Mouse (Mus musculus): Measurements from ENCODE around the gene Tmem258. TPM values are rescaled to one million over a fixed set of nuclear protein-coding genes. Genes with fewer than 3 reads are reported as not detected.

The Tmem258 gene
- polyA plus RNA-seq, 1 experiment from 2014 or later: 452 TPM

DNA sequence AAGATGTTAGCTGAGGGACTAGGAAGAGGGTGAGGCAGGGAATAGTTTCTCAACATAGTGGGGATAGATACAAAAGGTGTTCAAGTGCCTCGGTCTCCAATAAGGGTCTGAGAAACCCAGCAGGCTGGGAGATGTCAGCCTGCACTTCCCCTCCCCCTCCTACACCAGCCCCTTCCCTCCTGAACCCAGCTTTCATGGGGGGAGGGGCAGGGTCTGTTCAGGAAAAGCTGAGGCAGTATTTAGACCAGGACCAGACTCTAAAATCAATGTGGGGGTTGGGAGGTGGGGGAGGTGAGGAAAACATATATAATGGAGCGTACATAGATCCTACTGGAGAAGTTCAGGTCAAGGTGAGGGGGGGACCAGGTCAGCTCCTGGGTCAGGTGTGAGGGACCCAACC lies 35.6 kb downstream of the Tmem258 start:
- Histone ChIP-seq H3K9ac (ENCODE audit: low read length) (peak overlapping the region; percentile 81), H3K4me3 (replicated peaks; ENCODE audit: low read length) (peak overlapping the region; percentile 64), H3K4me1 (ENCODE audit: control insufficient read depth, insufficient read depth, low read length) (peaks cover 4% of the 10 kb centered on the region; the same call in 1 of the 2 replicates), H3K36me3 (ENCODE audit: control insufficient read depth, insufficient read depth, low read length) (no peaks in the 10 kb centered on the region), H3K27ac (ENCODE audit: low read length) (peak overlapping the region; percentile 6; the same call in 1 of the 2 replicates), H3K4me2 (ENCODE audit: low read depth, low read length) (peak overlapping the region; percentile 91), H3K9me3 (replicated peaks; ENCODE audit: control insufficient read depth, low read length) (no peaks in the 10 kb centered on the region), H3K27me3 (ENCODE audit: control insufficient read depth, insufficient read depth, low read length) (no peaks in the 10 kb centered on the region)
- WGBS: 34% methylated on average over 2 of the region's 2 CpGs
- no peak for ATAC-seq (ENCODE audit: insufficient read depth, low FRiP score)

GRCm38 (mm10) chr19:10239975-10240653 lies 36.3 kb downstream of the Tmem258 start:
- 2% methylated on average over 26 of the region's 26 CpGs for WGBS
- peak overlapping the region; percentile 81 for H3K9ac ChIP-seq (ENCODE audit: low read length)
- H3K27ac ChIP-seq (ENCODE audit: low read length): peak overlapping the region; percentile 6
- no peaks in the 10 kb centered on the region for H3K9me3 ChIP-seq (replicated peaks; ENCODE audit: control insufficient read depth, low read length)
- no peaks in the 10 kb centered on the region for H3K36me3 ChIP-seq (ENCODE audit: control insufficient read depth, insufficient read depth, low read length)
- peaks cover 4% of the 10 kb centered on the region; the same call in 1 of the 2 replicates for H3K4me1 ChIP-seq (ENCODE audit: control insufficient read depth, insufficient read depth, low read length)
- no peak for ATAC-seq (ENCODE audit: insufficient read depth, low FRiP score)
- H3K4me2 ChIP-seq (ENCODE audit: low read depth, low read length): peak overlapping the region; percentile 91
- H3K27me3 ChIP-seq (ENCODE audit: control insufficient read depth, insufficient read depth, low read length): no peaks in the 10 kb centered on the region
- H3K4me3 ChIP-seq (replicated peaks; ENCODE audit: low read length): peak overlapping the region; percentile 64

DNA sequence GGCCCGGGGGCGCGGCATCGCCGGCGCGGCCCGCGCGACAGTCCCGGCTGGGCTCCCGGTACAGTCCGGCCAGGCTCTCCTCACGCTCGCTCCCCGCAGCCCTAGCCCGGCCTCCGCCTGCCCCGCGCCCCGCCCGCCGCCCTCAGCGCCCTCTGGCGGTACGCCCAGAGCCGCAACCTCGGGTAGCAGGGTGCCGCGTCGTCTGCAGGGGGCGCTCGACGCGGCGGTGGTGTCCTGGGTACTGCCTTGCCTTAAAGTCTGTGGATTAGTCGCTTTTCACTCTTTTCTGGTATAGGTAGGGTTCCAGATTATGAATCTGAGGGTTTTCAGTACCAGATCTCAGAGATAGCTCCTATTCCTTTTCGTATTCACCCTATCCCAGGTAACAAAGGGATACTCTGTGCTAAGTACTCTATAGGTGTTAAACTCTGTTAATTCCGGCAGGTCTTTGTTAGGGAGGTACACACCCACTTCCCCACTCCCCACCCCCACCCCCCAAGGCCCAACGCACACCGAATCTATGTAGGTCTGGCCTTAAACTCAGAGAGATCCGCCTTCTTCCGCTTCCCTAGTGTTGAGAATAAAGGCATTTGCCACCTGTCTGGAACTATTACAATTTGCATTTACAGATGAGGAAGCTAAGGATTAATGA lies 37.0 kb downstream of the Tmem258 start, which contains the start of gene Myrf:
Gene Myrf, minus strand, starts transcription at position 95 of the 652 bp plus-strand sequence.
- H3K27me3 ChIP-seq (ENCODE audit: control insufficient read depth, insufficient read depth, low read length): no peaks in the 10 kb centered on the region
- H3K9ac ChIP-seq (ENCODE audit: low read length): peak within 1 kb of the TSS; percentile 81
- H3K36me3 ChIP-seq (ENCODE audit: control insufficient read depth, insufficient read depth, low read length): no peaks in the 10 kb centered on the region
- peak within 1 kb of the TSS; percentile 64 for H3K4me3 ChIP-seq (replicated peaks; ENCODE audit: low read length)
- peak within 1 kb of the TSS; percentile 91 for H3K4me2 ChIP-seq (ENCODE audit: low read depth, low read length)
- no peaks in the 10 kb centered on the region for H3K9me3 ChIP-seq (replicated peaks; ENCODE audit: control insufficient read depth, low read length)
- peaks cover 4% of the 10 kb centered on the region; the same call in 1 of the 2 replicates for H3K4me1 ChIP-seq (ENCODE audit: control insufficient read depth, insufficient read depth, low read length)
- WGBS: 7% methylated on average over 43 of the region's 43 CpGs
- peak within 1 kb of the TSS; percentile 6 for H3K27ac ChIP-seq (ENCODE audit: low read length)
- peak; percentile 82 for ATAC-seq (ENCODE audit: insufficient read depth, low FRiP score)

DNA sequence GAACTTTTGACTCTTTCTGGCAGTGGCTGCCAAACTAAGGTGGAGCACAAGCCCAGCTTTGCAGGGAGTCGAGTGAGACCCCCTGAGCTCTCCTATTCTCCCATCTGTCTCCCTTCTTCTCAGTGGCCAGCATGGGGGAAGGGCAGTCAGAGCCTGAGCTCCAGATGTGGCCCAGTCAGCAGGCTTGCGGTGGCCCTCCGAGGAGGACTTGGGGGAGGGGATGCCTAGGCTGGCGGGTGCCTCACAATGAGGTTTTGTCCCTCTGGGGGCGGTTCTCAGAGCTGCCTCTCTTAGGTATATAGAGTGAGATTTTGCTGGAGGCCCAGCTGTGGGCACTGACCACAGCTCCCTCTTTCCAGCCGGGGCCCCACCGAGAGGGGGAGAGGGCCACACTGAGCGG lies 39.1 kb downstream of the Tmem258 start:
- peaks cover 10% of the 10 kb centered on the region for H3K4me1 ChIP-seq (ENCODE audit: control insufficient read depth, insufficient read depth, low read length)
- 15% methylated on average over 8 of the region's 8 CpGs for WGBS
- H3K27me3 ChIP-seq (ENCODE audit: control insufficient read depth, insufficient read depth, low read length): no peaks in the 10 kb centered on the region
- no peaks in the 10 kb centered on the region for H3K36me3 ChIP-seq (ENCODE audit: control insufficient read depth, insufficient read depth, low read length)
- H3K4me3 ChIP-seq (replicated peaks; ENCODE audit: low read length): no peak overlapping the region
- no peak overlapping the region for H3K27ac ChIP-seq (ENCODE audit: low read length)
- H3K9me3 ChIP-seq (replicated peaks; ENCODE audit: control insufficient read depth, low read length): no peaks in the 10 kb centered on the region
- no peak overlapping the region for H3K4me2 ChIP-seq (ENCODE audit: low read depth, low read length)
- H3K9ac ChIP-seq (ENCODE audit: low read length): no peak overlapping the region
- ATAC-seq (ENCODE audit: insufficient read depth, low FRiP score): no peak

DNA sequence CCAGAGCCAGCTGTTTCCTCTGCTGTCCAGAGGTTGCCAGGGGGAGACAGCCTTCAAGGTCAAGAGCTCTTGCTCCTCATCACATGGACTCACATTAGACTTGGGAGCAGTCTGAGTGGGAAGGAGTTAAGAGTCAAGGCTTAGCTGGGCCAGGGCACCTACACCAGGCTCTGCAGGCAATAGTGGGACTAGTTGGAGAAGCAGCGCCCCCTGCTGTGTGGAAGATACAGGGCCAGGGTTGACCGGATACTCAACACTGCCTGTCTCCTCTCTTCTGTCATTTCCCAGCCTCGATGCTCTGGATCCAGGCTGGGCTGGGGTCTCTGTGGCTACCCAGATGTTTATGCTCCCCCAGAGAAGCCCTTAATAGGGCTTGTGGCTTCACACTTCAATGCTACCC lies 40.4 kb downstream of the Tmem258 start:
- no peak overlapping the region for H3K27ac ChIP-seq (ENCODE audit: low read length)
- no peak overlapping the region for H3K9ac ChIP-seq (ENCODE audit: low read length)
- H3K9me3 ChIP-seq (replicated peaks; ENCODE audit: control insufficient read depth, low read length): no peaks in the 10 kb centered on the region
- H3K27me3 ChIP-seq (ENCODE audit: control insufficient read depth, insufficient read depth, low read length): no peaks in the 10 kb centered on the region
- H3K4me3 ChIP-seq (replicated peaks; ENCODE audit: low read length): no peak overlapping the region
- peaks cover 14% of the 10 kb centered on the region for H3K4me1 ChIP-seq (ENCODE audit: control insufficient read depth, insufficient read depth, low read length)
- H3K4me2 ChIP-seq (ENCODE audit: low read depth, low read length): no peak overlapping the region
- whole genome bisulfite sequencing: 10% methylated on average over 3 of the region's 3 CpGs
- no peak for ATAC-seq (ENCODE audit: insufficient read depth, low FRiP score)
- H3K36me3 ChIP-seq (ENCODE audit: control insufficient read depth, insufficient read depth, low read length): no peaks in the 10 kb centered on the region

GRCm38 (mm10) chr19:10247165-10247564 lies 43.4 kb downstream of the Tmem258 start:
- Histone ChIP-seq H3K27me3 (ENCODE audit: control insufficient read depth, insufficient read depth, low read length) (no peaks in the 10 kb centered on the region), H3K4me2 (ENCODE audit: low read depth, low read length) (no peak overlapping the region), H3K4me3 (replicated peaks; ENCODE audit: low read length) (no peak overlapping the region), H3K36me3 (ENCODE audit: control insufficient read depth, insufficient read depth, low read length) (no peaks in the 10 kb centered on the region), H3K9ac (ENCODE audit: low read length) (no peak overlapping the region), H3K27ac (ENCODE audit: low read length) (no peak overlapping the region), H3K9me3 (replicated peaks; ENCODE audit: control insufficient read depth, low read length) (no peaks in the 10 kb centered on the region), H3K4me1 (ENCODE audit: control insufficient read depth, insufficient read depth, low read length) (peaks cover 14% of the 10 kb centered on the region)
- WGBS: 32% methylated on average over 5 of the region's 6 CpGs
- ATAC-seq (ENCODE audit: insufficient read depth, low FRiP score): peak; percentile 23; the same call in 1 of the 2 replicates

GRCm38 (mm10) chr19:10248128-10248527 lies 44.3 kb downstream of the Tmem258 start:
- Histone ChIP-seq H3K4me1 (ENCODE audit: control insufficient read depth, insufficient read depth, low read length) (peaks cover 14% of the 10 kb centered on the region), H3K36me3 (ENCODE audit: control insufficient read depth, insufficient read depth, low read length) (no peaks in the 10 kb centered on the region), H3K4me3 (replicated peaks; ENCODE audit: low read length) (no peak overlapping the region), H3K27ac (ENCODE audit: low read length) (no peak overlapping the region), H3K4me2 (ENCODE audit: low read depth, low read length) (peak overlapping the region; percentile 9; the same call in 1 of the 2 replicates), H3K9me3 (replicated peaks; ENCODE audit: control insufficient read depth, low read length) (no peaks in the 10 kb centered on the region), H3K27me3 (ENCODE audit: control insufficient read depth, insufficient read depth, low read length) (no peaks in the 10 kb centered on the region), H3K9ac (ENCODE audit: low read length) (peak overlapping the region; percentile 48)
- WGBS: 34% methylated on average over 20 of the region's 20 CpGs
- ATAC-seq (ENCODE audit: insufficient read depth, low FRiP score): peak; percentile 50; the same call in 1 of the 2 replicates

Small RNAs within 50 kb of the gene (microRNA-seq; reads per million reads assigned to microRNA genes)
- not detected for gene Mir6993

Other genes with a start within 250 kb of the Tmem258 start
- 1,902 and 2,108 TPM in 2 replicates for gene Fth1, start 223.4 kb upstream of the Tmem258 start, polyA plus RNA-seq (2015; fragmentation: Nextera tagmentation; extraction: Ambion mirVana)
- 0.61 and 0.64 TPM in 2 replicates for gene Best1, start 202.4 kb upstream of the Tmem258 start, polyA plus RNA-seq (2015; fragmentation: Nextera tagmentation; extraction: Ambion mirVana)
- 33.7 and 38.1 TPM in 2 replicates for gene Rab3il1, start 202.3 kb upstream of the Tmem258 start, polyA plus RNA-seq (2015; fragmentation: Nextera tagmentation; extraction: Ambion mirVana)
- 18.9 and 22.5 TPM in 2 replicates for gene Fads3, start 162.4 kb upstream of the Tmem258 start, polyA plus RNA-seq (2015; fragmentation: Nextera tagmentation; extraction: Ambion mirVana)
- gene Fads2, start 102.3 kb upstream of the Tmem258 start, polyA plus RNA-seq (2015; fragmentation: Nextera tagmentation; extraction: Ambion mirVana): 102 and 104 TPM in 2 replicates
- 107 and 117 TPM in 2 replicates for gene Fads1, start 21.1 kb upstream of the Tmem258 start, polyA plus RNA-seq (2015; fragmentation: Nextera tagmentation; extraction: Ambion mirVana)
- 72.3 and 83.6 TPM in 2 replicates for gene Fen1, start 155 bp downstream of the Tmem258 start, polyA plus RNA-seq (2015; fragmentation: Nextera tagmentation; extraction: Ambion mirVana)
- 16.6 and 17.6 TPM in 2 replicates for gene Myrf, start 36.7 kb downstream of the Tmem258 start, polyA plus RNA-seq (2015; fragmentation: Nextera tagmentation; extraction: Ambion mirVana)
- gene Dagla, start 100.9 kb downstream of the Tmem258 start, polyA plus RNA-seq (2015; fragmentation: Nextera tagmentation; extraction: Ambion mirVana): 2.9 and 3.4 TPM in 2 replicates
- 0.84 TPM in 2 replicates for gene Syt7, start 185.1 kb downstream of the Tmem258 start, polyA plus RNA-seq (2015; fragmentation: Nextera tagmentation; extraction: Ambion mirVana)